Mouse (Mus musculus) lung, postnatal 10 days (tissue): Measurements from ENCODE around the gene Ak9.
"Not testable (repeated sequence)": the region's sequence is repeated elsewhere in the genome, so short reads cannot be mapped to it uniquely, and the experiment has no call there.

Experiments used
- DNase-seq: peaks from one replicate; pipeline ENCODE4 v3.0.0; 2021

Gene Ak9

DNA sequence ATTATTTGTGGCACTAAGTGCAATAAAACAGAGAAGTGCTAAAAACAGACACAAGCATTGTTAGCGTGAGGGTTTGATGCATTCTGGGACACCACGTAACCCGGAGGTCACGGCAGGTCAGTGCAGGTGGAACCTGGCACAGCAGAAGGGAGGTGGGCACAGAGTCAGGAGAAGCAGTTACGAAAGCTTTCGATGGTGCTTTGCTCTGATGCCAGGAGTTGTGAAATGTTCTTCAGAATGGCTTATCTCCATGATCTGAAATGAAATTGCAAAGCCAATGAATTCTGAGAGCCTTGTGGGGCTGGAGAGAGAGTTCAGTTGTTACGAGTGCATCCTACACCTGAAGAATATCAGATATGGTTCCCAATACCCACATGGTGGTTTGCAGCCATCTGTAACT lies 37.6 kb downstream of the Ak9 start:
- DNase-seq: peak; percentile 60

DNA sequence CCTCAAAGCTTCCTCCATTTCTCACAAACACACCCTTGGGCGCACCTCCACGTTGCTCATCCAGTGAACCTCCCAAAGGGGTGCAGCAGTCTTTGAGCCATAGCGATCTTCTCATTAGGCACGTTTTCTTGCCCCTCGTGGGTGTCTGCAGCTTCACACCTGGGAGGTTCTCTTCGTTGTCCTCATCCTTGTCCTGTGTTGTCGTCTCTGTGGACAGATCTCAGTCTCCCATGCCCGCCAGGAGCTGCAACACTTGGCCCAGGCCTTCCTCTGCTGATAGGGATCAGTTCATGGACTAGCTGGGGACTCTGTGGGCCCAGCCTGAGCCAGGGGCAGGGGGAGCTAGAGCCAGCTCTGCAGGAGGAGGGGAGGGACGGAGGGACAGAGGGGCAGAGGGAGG lies 61.3 kb downstream of the Ak9 start:
- no peak for DNase-seq

GRCm38 (mm10) chr10:41380466-41380865 lies 76.7 kb downstream of the Ak9 start:
- DNase-seq: no peak

- peak; percentile 68 for DNase-seq
These were observed 81.9 kb downstream of the Ak9 start for GRCm38 (mm10) chr10:41385506-41386221.

GRCm38 (mm10) chr10:41393555-41393954 lies 89.8 kb downstream of the Ak9 start:
- peak; percentile 12 for DNase-seq

DNA sequence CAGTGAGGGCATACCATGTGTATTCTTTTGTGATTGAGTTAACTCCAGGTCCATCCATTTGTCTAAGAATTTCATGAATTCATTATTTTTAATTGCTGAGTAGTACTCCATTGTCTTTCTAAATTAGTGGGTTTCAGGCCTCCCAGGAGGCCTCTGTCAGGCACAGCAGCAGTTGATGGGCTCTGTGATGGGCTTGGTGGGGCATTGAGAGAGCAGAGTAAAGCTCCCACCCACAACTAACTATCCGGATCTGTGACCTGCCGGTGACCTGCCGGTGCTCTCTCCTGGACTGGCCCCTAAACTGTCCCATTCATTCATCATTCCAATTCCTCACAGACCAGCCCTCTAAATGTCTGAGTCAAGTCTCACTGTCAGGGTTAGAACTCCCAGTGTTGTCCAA lies 97.3 kb downstream of the Ak9 start:
- no peak for DNase-seq

DNA sequence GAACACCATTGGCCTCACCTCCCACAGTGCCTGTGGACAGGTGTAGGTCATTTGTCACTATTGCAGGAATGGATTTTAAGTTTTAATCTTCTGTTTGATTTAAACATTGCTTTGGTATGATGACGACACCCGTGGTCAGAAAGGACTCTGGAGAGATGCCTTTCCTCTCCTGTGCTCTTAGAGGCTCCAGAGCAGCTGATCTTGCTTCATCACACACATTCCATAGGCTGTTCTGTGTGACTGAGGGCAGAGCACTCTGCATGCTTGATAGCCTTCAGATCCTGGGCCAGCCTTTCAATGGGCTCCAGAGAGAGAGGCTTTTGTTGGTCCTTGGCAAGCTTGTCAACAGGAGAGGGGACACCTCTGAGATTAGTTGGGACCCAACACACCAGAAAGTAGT lies 99.6 kb downstream of the Ak9 start:
- peak; percentile 22 for DNase-seq

- DNase-seq: peak; percentile 23
These were observed 100.3 kb downstream of the Ak9 start for GRCm38 (mm10) chr10:41403893-41404612.

DNA sequence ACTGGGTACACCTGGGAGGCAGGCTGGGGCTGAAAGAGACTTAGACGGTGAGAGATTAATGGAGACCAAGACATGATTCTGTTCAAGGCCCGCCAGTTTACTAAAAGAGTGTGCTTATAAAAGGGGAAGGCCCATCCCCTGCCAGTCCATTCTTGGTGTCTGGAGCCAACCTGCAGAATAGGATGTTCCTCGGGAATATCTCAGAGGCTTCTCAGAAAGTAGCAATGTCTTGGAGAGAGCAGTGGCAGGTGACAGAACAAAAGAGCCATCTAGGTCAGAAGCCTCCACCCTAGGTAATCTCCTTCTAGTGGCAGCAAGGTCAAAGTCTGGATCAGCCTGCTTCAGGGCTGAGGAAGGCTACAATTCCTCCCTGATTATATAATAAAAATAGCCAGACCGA lies 106.4 kb downstream of the Ak9 start:
- not testable (repeated sequence) for DNase-seq

DNA sequence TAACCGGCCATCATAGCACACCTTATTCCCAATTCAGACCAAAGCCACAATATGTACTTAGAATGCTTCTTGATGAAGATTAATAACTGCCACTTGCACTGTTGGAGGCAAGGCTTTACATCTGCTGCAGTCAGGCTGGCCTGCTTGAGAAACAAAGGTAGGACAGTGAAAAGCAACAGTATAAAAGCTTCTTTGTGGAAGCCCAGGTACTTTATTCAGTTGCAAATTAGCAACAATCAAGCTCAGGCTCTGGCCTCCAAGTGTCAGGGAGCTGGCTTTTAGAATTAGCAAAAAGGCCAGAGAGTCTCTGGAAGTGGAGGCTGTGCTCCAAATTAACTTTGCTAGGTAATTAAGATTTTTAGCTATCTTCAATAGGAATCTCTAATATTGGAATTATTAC lies 107.0 kb downstream of the Ak9 start:
- DNase-seq: not testable (repeated sequence)

- not testable (repeated sequence) for DNase-seq
These were observed 109.7 kb downstream of the Ak9 start for GRCm38 (mm10) chr10:41413471-41413870.

- not testable (repeated sequence) for DNase-seq
These were observed 111.6 kb downstream of the Ak9 start for GRCm38 (mm10) chr10:41415368-41415767.

DNA sequence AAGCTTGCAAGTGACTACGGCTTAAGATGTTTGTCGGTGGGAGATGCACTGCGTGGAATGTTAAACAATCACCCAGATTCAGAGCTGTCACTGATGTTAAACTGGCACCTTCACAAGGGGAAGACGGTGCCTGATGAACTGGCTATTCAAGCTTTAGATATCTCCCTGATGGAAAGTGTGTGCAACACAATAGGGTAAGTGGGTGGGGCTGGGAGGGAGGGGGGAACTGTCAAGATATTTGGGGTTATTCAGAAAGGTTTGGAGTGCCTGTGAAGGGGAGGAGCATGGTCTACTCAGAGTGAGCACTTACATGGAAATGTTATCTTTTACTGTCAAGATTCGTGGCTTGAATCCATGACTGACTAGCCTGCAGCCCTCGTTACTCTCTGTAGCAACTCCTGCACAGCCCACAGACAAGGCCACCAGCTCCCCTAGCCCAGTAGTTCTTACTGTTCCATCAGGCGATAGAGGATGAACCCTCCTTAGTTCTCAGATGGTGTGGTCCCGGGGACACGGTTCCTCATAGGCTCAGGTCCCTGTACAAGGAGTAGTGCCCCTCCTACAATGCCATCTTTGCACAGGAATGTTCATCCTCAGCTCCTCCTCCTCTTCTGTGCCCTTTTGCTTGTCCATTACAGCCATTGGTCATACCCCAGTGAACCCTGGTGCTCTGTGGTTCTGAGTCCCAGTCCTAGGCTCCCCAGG lies 116.9 kb downstream of the Ak9 start:
- no peak for DNase-seq

- no peak for DNase-seq
These were observed 119.9 kb downstream of the Ak9 start for GRCm38 (mm10) chr10:41423681-41424080.

DNA sequence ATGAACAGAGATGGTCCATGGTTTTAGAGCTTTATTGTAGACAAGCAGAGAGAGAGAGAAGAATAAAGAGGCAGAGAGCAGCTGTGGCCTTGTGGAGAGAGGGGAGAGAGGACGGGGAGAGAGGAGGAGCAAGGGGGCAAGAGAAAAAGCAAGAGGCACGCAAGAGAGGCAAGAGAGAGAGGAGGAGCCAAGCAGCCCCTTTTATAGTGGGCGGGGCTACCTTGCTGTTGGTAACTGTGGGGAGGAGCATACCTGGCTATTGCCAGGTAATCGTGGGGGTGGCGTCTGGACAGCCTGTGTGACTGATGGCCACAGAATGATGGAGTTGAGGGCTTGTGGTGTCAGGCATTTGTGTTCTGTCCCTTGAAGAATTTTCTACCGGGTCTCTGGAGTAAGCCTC lies 122.6 kb downstream of the Ak9 start:
- no peak for DNase-seq

- DNase-seq: peak; percentile 78
These were observed 130.8 kb downstream of the Ak9 start for GRCm38 (mm10) chr10:41434624-41435023.

GRCm38 (mm10) chr10:41435141-41435540 lies 131.4 kb downstream of the Ak9 start:
- DNase-seq: no peak

DNA sequence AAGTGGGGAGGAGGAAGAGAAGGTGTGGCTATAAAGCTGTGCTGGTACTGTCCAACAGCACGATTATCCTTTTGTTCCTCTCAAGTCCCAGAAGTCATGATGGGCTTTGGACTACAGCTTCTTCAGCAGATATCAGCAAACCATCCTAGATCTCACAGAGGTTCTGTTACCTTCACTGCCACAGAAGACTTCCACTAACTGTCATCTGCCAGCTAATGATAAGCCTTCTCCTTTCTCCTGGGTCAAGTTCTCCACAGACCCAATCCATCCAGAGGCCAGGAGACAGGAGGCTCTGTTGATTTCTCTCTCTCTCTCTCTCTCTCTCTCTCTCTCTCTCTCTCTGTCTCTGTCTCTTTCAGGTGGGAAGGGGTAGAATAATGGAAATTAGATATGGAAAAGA lies 144.4 kb downstream of the Ak9 start:
- DNase-seq: no peak

DNA sequence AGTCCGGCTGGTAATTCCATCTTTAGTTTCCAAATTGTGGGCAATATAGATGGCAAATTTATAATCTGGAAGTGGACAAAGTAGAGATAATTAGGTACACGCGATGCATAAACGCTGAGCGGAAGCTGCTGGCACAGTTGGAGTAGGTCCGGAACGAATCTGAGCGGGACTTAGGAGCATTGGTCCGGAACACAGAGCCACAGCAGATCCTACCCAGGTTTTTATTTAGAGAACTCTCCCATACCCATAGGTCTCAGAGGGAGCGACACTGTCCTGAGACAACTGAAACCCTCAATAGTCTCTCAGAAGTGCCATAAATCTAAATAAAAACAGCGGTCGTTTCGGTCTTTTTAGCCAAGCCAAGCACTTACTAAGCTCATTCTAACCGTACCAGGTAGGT lies 145.9 kb downstream of the Ak9 start:
- DNase-seq: peak; percentile 34

DNA sequence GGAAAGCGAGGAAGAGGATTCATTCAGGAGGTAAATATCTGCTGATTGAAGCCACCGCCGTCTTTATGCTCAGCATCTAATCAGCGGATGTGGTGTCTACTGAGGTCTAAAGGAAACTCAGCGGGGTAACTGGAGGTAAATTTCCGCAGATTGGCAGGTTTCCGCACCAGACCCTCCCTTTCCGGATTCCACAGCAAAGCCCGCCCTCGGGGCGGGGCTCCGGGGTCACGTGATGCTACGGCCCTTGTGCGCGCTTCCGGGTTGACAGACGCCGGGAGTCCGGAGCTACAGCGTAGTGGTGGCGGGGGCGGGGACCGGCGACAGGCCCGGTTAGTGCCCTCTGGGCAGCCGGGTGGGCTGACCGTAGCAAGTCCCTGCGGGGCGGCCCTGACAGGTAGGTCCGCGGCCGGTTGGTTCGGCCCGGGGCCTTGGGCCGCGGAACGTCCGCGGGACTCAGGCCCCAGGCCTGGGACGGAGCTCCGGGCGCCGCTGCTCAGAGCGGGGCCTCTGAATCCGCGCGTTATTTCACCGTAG lies 146.4 kb downstream of the Ak9 start, which contains the start of gene Zbtb24:
Zbtb24 (plus strand) TSS at position 247 of the 534 bp plus-strand sequence.
- DNase-seq: peak; percentile 97

DNA sequence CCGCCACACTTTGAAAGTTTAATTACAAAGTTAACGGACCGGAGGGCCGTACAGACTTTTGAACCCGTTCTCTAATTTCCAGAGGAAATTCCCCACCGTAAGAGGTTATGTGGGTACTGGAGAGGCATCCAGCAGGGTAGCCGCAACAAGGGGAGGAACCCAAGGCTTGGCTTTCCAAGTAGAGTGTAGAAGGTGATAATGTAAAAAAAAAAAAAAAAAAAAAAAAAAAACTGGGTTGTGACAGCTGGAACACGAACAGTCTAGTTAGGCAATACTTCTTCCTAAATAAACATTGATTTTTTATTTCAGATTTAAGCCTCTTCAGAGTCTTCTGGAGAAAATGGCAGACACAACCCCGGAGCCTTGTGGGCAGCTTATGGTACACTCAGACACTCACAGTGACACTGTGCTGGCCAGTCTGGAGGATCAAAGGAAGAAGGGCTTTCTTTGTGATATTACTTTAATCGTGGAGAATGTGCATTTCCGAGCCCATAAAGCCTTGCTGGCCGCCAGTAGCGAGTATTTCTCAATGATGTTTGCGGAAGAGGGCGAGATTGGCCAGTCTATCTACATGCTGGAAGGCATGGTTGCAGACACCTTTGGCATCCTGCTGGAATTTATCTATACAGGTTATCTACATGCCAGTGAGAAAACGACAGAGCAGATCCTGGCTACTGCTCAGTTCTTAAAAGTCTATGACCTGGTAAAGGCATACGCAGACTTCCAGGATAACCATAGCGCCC lies 147.2 kb downstream of the Ak9 start:
- no peak for DNase-seq

DNA sequence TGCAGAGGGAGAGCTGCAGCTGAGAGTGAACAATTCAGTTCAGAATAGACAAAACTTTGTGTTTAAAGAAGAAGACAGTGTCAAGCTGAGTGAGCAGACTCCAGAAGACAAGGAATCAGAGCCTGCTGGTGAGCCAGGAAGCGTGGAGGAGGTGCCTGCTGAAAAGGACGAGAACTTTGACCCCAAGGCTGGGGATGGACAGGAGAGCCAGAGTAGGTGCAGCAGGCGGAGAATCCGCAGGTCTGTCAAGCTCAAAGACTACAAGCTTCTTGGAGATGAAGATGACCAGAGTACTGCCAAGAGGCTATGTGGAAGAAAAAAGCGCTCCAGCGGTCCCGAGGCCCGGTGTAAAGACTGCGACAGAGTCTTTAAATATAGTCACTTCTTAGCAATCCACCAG lies 147.9 kb downstream of the Ak9 start:
- no peak for DNase-seq

- no peak for DNase-seq
These were observed 149.0 kb downstream of the Ak9 start for GRCm38 (mm10) chr10:41452791-41453190.
